Mouse (Mus musculus): ENCODE measurements at regions not wholly inside any gene's neighbourhood (a gene's known extent, or its start where the extent isn't known, plus 50 kb on each side); places are given as distances from the start of the nearest gene placed in this dataset.

DNA sequence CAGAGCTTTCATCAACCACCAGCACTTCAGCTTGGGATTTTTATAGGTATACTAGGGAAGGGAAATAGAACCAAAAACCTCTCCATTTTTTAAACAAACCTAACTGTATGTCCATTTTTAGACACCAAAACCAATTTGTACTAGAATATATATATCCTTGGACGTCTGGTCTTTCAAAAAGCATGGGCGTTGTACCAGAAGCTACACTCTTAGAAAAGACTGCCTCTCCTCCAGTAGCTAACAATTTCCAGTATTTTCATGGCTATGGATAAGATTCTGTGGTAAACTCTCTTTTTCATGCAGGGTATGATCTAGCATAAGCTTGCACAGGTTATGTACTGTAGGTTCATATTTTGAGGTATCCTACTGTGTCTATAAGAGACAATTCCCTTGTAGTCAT is 219.1 kb upstream of the Nudt12 start:
- H3K4me3 ChIP-seq (ENCODE audit: low read depth, low read length), result no peak overlapping the region
- H3K4me1 ChIP-seq (ENCODE audit: control insufficient read depth, insufficient read depth, low read length), result no peaks in the 10 kb centered on the region
- ATAC-seq, result no peak
- no peaks in the 10 kb centered on the region for H3K27me3 ChIP-seq (ENCODE audit: control insufficient read depth, insufficient read depth, low read depth, low read length)
- no peaks in the 10 kb centered on the region for H3K36me3 ChIP-seq (ENCODE audit: control insufficient read depth, insufficient read depth, low read length)
- no peaks in the 10 kb centered on the region for H3K9me3 ChIP-seq (replicated peaks; ENCODE audit: control insufficient read depth, low read length, poor library complexity, severe bottlenecking)
- H3K4me2 ChIP-seq (ENCODE audit: low read length), result no peak overlapping the region
- H3K27ac ChIP-seq (ENCODE audit: low read length), result no peak overlapping the region
- H3K9ac ChIP-seq (ENCODE audit: low read depth, low read length), result no peak overlapping the region
- 93% methylated on average over 2 of the region's 2 CpGs for WGBS
